Mouse (Mus musculus) adipocyte (in vitro differentiated cells): Measurements from ENCODE around the gene Krt4.

Experiments
- DNase-seq: peaks from one replicate; pipeline ENCODE4 v3.0.0-alpha.2; 2016; ENCODE audit warnings: low spot score

The Krt4 gene

GRCm38 (mm10) chr15:101892820-101893219 is 31.7 kb downstream of the Krt4 start, which contains the start of gene Krt76:
TSS of gene Krt76 (minus strand) at chr15:101892920.
- no peak for DNase-seq

DNA sequence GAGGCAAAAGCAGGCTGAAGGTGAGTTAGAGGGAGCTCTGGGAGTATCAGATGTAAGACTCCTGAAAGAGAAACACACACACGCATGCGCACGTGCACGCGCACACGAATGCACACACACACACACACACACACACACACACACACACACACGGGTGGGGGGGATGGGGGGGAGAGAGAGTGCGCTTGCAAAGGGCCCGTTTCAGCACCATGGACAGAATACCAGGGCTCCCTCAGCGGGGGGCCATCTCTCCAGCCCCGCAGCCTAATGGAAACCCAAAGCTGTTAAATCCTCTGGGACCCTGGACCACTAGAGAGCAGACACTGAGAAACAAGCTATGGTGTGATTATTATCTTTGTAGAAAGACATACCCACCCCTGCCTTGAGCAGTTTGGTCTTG is 44.8 kb downstream of the Krt4 start:
- no peak for DNase-seq

- peak; percentile 7 for DNase-seq
These were observed 46.5 kb downstream of the Krt4 start for GRCm38 (mm10) chr15:101878041-101878440.

DNA sequence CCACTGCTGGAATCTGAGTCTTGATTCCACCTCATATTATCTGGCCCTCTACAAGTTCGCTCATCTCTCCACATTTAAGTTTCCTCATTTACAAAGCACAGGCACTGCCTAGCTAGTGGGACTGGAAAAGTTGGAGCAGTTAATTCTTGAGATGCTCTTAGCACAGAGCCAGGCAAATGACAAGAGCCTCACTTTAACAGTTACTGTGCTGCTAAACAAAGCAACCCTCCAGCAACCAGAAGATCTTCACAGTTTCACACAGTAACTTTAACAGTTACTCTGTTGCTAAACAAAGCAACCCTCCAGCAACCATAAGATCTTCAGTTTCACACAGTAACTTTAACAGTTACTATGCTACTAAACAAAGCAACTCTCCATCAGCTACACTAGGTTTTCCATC is 50.2 kb downstream of the Krt4 start:
- DNase-seq, result no peak

GRCm38 (mm10) chr15:101873231-101873630 is 51.3 kb downstream of the Krt4 start:
- DNase-seq, result no peak

- no peak for DNase-seq
These were observed 55.1 kb downstream of the Krt4 start, which contains the start of gene Krt77 for GRCm38 (mm10) chr15:101869431-101869830. TSS of gene Krt77 (minus strand) at chr15:101869705.
